Mouse (Mus musculus) liver, adult 2 months (tissue): ENCODE data around the gene Otud3. TPM values are rescaled to one million over a fixed set of nuclear protein-coding genes. Genes with fewer than 3 reads are reported as not detected.

Experiments
- DNase-seq: peaks from one replicate; pipeline ENCODE4 v3.0.0-alpha.2; 2011; ENCODE audit warnings: low read depth, low spot score; ENCODE audit errors: extremely low read depth
- H3K27ac ChIP-seq: fragments of 200-500 bp; replicated peaks from 2 replicates; pipeline ENCODE4 v1.5.1; 2012; ENCODE audit warnings: low read depth, mild to moderate bottlenecking, control low read depth, inconsistent platforms, low read length; ENCODE audit not compliant: insufficient read depth
- H3K27me3 ChIP-seq: fragments of 200-500 bp; 2 replicates; pipeline ENCODE4 v1.6.1; 2012; ENCODE audit warnings: mild to moderate bottlenecking, moderate library complexity, low read length, inconsistent platforms; ENCODE audit not compliant: control insufficient read depth, insufficient read depth
- H3K36me3 ChIP-seq: fragments of 200-500 bp; 2 replicates; pipeline ENCODE4 v1.6.1; 2012; ENCODE audit warnings: low read length, inconsistent platforms; ENCODE audit not compliant: control insufficient read depth, insufficient read depth
- H3K4me1 ChIP-seq: fragments of 200-500 bp; 2 replicates; pipeline ENCODE4 v1.6.1; 2011; ENCODE audit warnings: low read length; ENCODE audit not compliant: control insufficient read depth, insufficient read depth
- H3K4me3 ChIP-seq: fragments of 200-500 bp; 2 replicates; pipeline ENCODE4 v1.5.1; 2011; ENCODE audit warnings: low read depth, mild to moderate bottlenecking, control low read depth, low read length, moderate library complexity; ENCODE audit not compliant: insufficient read depth
- H3K79me2 ChIP-seq: fragments of 200-500 bp; 2 replicates; pipeline ENCODE4 v1.6.1; 2012; ENCODE audit warnings: inconsistent platforms, mild to moderate bottlenecking, low read length, moderate library complexity; ENCODE audit not compliant: control insufficient read depth, insufficient read depth
- H3K9ac ChIP-seq: fragments of 200-500 bp; 2 replicates; pipeline ENCODE4 v1.6.1; 2012; ENCODE audit warnings: low read depth, mild to moderate bottlenecking, control low read depth, inconsistent platforms, low read length
- CTCF ChIP-seq: fragments of 200-500 bp; IDR thresholded peaks from 2 replicates; pipeline ENCODE4 v1.5.1; 2011; ENCODE audit warnings: low read depth, low read length, control low read depth
- POLR2A ChIP-seq: fragments of 200-500 bp; IDR thresholded peaks from 2 replicates; pipeline ENCODE4 v1.6.1; 2011; ENCODE audit warnings: low read length, control low read depth; ENCODE audit not compliant: insufficient read depth; ENCODE audit errors: extremely low read depth
- WGBS: fragments of 180-500 bp; shearing (Covaris S2); methylation state at CpG from one replicate; pipeline ENCODE4 v1.1.7; 2018; 5-methylcytosine and 5-hydroxymethylcytosine counted together
- polyA plus RNA-seq: library from polyadenylated mRNA; depleted of rRNA; stranded (reverse); fragments of >200 nt; gene quantifications from 2 replicates; pipeline ENCODE4 v1.2.3, GENCODE M21; 2012
- total RNA-seq: library from RNA; depleted of rRNA; stranded (reverse); fragments of >200 nt; gene quantifications from 2 replicates; pipeline ENCODE4 v1.2.3, GENCODE M21; 2014

Gene Otud3
- total and polyA plus RNA-seq, 2 experiments = 4.1 TPM

DNA sequence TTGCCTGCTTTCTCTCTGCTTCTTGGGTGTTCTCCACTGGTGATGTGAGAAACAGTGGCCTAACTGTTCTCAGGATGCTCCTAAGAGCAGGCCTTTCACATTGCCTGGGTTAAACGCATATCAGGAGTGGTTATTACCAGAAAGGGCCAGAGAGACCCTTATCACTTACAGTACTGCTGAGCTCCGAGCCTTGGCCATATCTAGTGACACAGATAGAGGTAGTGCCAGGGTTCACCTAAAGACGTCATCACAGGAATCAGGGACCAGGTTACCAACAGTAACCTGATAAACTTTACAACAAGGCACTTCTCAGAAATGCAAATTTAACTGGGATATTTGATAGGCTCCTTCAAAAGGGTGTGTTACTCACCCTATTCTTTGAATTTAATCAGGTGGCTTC is 20.1 kb upstream of the Otud3 start:
- TF ChIP-seq POLR2A = no peak
- no peak for TF ChIP-seq CTCF
- no peak for DNase-seq
- no peak overlapping the region for H3K9ac ChIP-seq
- no peak overlapping the region for H3K27ac ChIP-seq
- 75% methylated on average over 3 of the region's 3 CpGs for WGBS
- no peaks in the 10 kb centered on the region for H3K4me1 ChIP-seq
- no peaks in the 10 kb centered on the region for H3K36me3 ChIP-seq
- no peak overlapping the region for H3K4me3 ChIP-seq
- H3K79me2 ChIP-seq = no peaks in the 10 kb centered on the region
- H3K27me3 ChIP-seq = no peaks in the 10 kb centered on the region

DNA sequence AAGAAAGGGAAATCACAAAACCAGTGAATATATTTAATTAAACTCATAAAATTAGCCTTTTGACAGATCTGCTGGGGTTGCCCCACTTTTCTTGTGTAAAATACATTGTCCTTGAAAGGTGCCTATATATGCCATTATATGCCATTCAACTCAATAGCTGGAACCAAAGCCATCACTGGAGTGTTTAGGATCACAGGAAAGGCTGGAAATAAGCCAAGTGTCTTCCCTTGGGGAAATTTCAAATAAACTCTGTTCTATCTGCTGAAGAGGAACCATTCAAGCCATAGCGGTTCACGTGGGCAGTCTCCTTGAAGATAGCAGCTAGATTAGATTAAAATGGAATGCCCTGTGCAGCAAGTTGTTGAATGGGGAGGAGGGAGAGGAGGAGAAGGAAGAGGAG is 11.8 kb upstream of the Otud3 start:
- Histone ChIP-seq H3K27me3 (no peaks in the 10 kb centered on the region), H3K27ac (no peak overlapping the region), H3K4me1 (peaks cover 5% of the 10 kb centered on the region), H3K79me2 (no peaks in the 10 kb centered on the region), H3K36me3 (no peaks in the 10 kb centered on the region), H3K9ac (no peak overlapping the region), H3K4me3 (no peak overlapping the region)
- TF ChIP-seq CTCF = no peak
- TF ChIP-seq POLR2A = no peak
- no peak for DNase-seq
- WGBS = 64% methylated on average over 2 of the region's 2 CpGs

DNA sequence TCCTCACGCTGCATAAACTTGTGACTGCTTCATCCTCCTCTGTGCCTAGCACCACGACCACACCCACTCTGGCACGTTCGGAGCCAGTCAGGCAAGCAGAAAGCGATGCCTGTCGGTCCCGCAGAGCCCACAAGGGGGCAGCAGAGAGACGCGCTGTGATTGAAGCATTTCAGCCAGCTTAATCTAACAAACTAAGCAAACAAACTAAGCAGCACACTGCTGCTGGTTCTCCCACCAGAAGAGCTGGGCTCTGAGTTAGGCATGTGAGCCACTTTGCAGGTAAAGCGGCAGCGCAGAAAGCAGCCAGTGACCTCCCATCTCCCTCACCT is 8.3 kb upstream of the Otud3 start:
- Histone ChIP-seq H3K27ac (no peak overlapping the region), H3K4me3 (no peak overlapping the region), H3K79me2 (no peaks in the 10 kb centered on the region), H3K9ac (no peak overlapping the region), H3K4me1 (peaks cover 5% of the 10 kb centered on the region), H3K27me3 (no peaks in the 10 kb centered on the region), H3K36me3 (no peaks in the 10 kb centered on the region)
- TF ChIP-seq POLR2A (no peak), CTCF (peak; percentile 100)
- DNase-seq = peak; percentile 76
- 2% methylated on average over 11 of the region's 11 CpGs for WGBS

DNA sequence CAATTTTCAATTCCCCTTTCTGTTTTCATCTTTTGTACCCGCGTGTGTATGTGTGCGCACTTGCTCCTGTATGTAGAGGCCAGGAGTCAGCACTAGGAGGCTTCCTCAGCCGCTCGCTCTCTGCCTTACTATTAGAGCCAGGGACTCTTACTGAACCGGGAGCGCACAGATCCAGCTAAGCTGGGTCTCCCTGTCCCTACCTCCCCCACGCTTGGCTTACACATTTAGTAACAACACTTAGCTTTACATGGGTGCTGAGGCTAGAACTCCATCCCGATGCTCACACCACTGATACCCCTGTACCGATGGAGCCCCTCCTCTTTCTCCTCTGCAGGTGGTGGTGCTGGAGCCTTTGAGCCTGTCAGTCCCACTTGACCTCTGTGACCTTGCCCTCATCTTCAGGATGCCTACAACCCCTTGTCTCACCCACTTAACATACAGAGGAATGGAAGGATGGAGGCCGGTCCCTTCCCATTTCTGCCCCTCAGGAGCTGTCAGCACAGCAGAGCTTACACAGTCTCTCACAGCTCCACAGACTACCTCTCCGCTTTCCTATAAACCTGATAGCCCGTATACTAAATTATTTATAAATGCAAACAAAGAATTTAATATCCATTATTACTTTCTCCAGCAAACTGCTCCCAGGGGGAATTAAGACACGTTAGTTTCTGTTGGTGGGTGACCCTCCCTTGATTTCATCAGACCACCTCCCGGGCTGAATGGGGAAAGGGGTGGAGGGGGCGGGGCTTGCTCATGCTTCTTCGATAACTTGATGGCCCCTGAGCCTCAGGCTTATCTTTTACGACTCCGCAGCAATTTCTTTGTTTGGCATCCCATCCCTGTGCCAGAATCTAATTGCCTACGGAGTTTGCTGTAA is 7.7 kb upstream of the Otud3 start:
- H3K79me2 ChIP-seq = no peaks in the 10 kb centered on the region
- H3K27ac ChIP-seq = no peak overlapping the region
- no peak for DNase-seq
- H3K4me1 ChIP-seq = peaks cover 5% of the 10 kb centered on the region
- no peak overlapping the region for H3K9ac ChIP-seq
- H3K27me3 ChIP-seq = no peaks in the 10 kb centered on the region
- H3K4me3 ChIP-seq = no peak overlapping the region
- TF ChIP-seq POLR2A (no peak), CTCF (no peak)
- no peaks in the 10 kb centered on the region for H3K36me3 ChIP-seq
- 35% methylated on average over 20 of the region's 20 CpGs for WGBS

DNA sequence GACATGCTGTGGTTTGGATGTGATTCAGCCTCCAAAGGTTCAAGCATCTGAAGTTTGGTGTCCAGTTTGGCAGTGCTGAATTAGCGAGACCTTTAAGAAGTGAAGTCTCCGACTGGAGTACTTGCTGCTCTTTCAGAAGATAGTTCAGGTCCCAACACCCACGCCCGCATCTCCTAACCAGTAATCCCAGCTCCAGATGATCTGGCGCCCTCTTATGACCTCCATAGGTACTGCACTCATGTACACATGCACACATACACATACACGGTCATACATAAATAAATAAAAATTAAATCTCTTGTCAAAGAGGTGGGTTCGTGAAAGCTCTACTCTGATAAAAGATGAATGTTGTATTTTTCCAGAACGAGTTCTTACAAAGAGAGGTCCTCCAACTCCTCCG is 3.5 kb upstream of the Otud3 start:
- H3K27me3 ChIP-seq = no peaks in the 10 kb centered on the region
- H3K36me3 ChIP-seq = no peaks in the 10 kb centered on the region
- H3K27ac ChIP-seq = no peak overlapping the region
- H3K4me3 ChIP-seq = no peak overlapping the region
- no peak overlapping the region for H3K9ac ChIP-seq
- TF ChIP-seq CTCF (no peak; the same call in 1 of the 2 replicates), POLR2A (no peak)
- H3K79me2 ChIP-seq = 0 out of 2 replicates have a peak, but pooled peaks cover 3% of the 10 kb centered on the region
- DNase-seq = no peak
- WGBS = 87% methylated on average over 9 of the region's 9 CpGs
- peaks cover 9% of the 10 kb centered on the region for H3K4me1 ChIP-seq

DNA sequence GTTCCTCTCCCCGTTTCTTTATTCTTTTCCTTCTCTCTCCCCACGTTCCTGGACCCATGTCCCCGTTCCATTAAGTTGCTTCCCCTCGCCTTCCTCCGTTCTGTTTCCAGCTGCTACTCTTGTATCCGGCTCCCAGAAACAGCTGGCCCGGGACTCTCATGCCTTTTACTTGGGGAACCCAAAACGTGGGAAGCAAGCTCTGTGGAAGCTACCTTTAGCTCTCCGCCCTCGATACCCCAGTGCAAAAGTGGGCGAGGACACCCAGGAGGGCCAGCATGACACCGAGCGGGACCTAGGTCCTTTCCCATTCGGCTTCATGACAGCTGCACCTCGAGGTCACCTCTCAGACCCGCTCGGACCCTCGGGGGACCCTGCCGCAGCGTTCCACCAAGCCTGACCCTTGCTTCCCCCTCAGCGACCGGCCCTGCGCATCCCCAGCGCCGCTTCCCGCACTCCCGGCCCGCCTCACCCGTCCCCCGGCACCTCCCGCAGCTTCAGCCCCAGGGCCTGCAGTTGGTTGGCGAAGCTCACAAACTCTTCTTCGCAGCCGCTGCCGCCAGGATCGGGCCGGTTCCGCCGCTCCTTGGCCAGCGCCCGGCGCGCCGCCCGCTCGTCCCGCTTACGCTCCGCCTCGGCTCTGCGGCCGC is 481 bp downstream of the Otud3 start:
- H3K36me3 ChIP-seq = no peaks in the 10 kb centered on the region
- TF ChIP-seq CTCF = no peak
- peak overlapping the region; percentile 77 for H3K4me3 ChIP-seq
- H3K9ac ChIP-seq = peak overlapping the region; percentile 81
- WGBS = 2% methylated on average over 52 of the region's 52 CpGs
- H3K4me1 ChIP-seq = peaks cover 5% of the 10 kb centered on the region
- peaks cover 11% of the 10 kb centered on the region; the same call in 1 of the 2 replicates for H3K79me2 ChIP-seq
- no peaks in the 10 kb centered on the region for H3K27me3 ChIP-seq
- DNase-seq = peak; percentile 8
- H3K27ac ChIP-seq = peak overlapping the region; percentile 43
